Mouse (Mus musculus): Measurements from ENCODE around the gene Pbxip1.
A peak's percentile ranks its signal among the peaks of the same experiment; 100 is the strongest.

Gene Pbxip1

DNA sequence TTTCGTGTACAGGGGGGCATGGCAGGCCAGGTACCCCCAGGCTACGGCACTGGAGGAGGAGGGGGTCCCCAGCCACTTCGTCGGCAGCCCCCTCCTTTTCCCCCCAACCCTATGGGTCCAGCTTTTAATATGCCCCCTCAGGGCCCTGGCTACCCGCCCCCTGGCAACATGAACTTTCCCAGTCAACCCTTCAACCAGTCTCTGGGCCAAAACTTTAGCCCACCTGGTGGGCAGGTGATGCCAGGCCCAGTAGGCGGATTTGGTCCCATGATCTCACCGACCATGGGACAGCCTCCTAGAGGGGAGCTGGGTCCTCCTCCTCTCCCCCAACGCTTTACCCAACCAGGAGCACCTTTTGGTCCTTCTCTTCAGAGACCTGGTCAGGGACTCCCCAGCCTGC lies 3.9 kb upstream of the Pbxip1 start:
- no peak for DNase-seq (ENCODE audit: low spot score)

GRCm38 (mm10) chr3:89434532-89434931 lies 2.0 kb upstream of the Pbxip1 start:
- no peak for DNase-seq (ENCODE audit: low spot score)

- no peak for DNase-seq (ENCODE audit: low spot score)
Measured at GRCm38 (mm10) chr3:89435041-89435440, 1.5 kb upstream of the Pbxip1 start.

- DNase-seq (ENCODE audit: low spot score) = no peak
Measured at GRCm38 (mm10) chr3:89437269-89437668, 763 bp downstream of the Pbxip1 start.

DNA sequence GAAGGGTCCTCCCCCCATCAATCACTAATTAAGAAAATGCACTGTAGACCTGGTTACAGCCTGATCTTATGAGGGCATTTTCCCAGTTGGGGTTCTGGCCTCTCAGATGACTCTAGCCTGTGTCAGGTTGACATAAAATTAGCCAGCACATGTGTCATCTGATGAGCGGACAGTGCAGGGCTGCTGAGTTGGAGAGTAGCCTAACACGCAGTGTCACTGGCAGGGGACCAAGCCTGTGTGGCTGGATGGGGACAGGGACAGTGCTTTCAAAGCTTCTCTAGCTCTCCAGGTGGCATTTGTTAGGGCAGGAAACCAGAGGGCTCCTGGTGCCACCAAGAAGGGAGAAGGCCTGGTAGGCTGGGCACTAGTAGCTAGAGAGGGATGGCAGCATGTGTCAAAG lies 4.2 kb downstream of the Pbxip1 start:
- DNase-seq (ENCODE audit: low spot score) = no peak

DNA sequence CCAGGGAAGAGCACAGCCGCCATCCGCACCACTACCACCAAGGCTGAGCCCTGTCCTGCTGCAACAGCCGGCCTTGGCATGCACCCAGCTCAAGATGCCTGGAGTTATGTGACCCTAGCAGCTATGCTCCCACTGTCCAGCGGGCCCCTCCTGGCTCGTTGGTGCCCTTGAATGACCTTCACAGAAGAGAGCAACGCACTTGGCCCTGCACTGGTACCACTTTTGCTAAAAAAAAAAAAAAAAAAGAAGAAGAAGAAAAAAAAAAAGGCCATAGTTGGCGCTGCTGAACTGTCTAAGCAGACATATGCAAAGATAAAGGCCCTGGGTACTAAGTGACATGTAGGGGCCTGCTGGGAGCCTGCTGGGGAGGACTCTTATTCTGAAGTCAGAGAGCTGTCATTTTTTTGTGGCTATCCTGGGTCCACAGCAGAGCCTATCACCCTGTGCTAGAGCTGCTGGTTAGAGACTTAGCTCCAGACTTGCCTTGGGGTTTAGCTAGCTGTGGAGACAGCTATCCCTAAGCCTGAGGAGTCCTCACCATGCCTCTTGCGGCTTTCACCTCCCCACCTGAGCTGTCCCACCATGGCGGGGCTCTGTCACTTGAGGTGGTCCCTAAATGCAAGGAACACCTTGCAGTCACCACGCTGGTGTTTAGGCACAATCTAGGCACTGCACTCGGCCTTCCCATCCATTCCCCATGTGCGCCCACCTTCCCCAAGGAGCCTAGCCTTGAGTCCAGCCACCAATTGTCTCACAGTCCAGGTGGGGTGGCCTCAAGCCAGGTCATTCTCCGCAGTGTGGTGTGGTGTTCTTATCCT lies 12.4 kb downstream of the Pbxip1 start:
- peak; percentile 81 for DNase-seq (ENCODE audit: low spot score)

GRCm38 (mm10) chr3:89449541-89449940 lies 13.0 kb downstream of the Pbxip1 start:
- DNase-seq (ENCODE audit: low spot score) = peak; percentile 87

DNA sequence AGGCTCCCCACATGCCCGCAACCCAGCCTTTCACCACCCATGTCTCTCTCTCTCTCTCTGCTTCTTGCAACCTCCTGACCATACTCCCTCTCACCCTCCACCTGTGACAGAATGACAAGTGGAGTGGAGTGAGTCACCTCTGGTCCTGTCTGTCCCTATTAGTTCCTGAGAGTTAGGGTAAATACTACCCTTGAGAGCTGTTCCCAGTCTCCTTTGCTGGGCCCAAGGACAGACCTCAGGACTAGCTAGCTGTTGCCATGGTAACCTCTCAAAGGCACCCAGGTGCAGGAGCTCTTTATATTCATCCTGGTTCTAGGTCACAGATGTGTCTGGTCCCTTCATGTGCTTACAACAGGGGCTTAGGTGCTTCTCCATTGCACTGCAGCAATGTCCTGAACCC lies 15.4 kb downstream of the Pbxip1 start:
- DNase-seq (ENCODE audit: low spot score) = no peak

- no peak for DNase-seq (ENCODE audit: low spot score)
Measured at GRCm38 (mm10) chr3:89454401-89455177, 18.1 kb downstream of the Pbxip1 start, which contains the start of gene Pmvk. Gene Pmvk (plus strand): TSS chr3:89454541.

DNA sequence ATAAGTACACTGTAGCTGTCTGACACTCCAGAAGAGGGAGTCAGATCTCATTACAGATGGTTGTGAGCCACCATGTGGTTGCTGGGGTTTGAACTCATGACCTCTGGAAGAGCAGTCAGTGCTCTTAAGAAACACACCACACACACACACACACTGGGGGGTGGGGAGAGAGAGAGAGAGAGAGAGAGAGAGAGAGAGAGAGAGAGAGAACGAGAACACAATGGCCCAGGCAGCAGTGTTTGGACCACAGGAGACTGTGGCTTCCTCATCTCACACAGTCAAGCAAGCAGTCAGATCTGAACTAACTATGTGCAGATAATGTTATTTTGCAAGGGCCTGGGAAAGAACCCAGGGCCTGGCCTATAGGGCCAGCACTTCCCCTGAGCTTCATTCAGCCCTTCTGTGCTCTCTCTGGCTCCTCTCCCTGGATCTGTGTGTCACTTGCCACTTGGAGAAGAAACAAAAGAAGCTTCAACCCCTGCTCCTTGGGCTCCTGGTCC lies 19.3 kb downstream of the Pbxip1 start:
- DNase-seq (ENCODE audit: low spot score) = no peak

DNA sequence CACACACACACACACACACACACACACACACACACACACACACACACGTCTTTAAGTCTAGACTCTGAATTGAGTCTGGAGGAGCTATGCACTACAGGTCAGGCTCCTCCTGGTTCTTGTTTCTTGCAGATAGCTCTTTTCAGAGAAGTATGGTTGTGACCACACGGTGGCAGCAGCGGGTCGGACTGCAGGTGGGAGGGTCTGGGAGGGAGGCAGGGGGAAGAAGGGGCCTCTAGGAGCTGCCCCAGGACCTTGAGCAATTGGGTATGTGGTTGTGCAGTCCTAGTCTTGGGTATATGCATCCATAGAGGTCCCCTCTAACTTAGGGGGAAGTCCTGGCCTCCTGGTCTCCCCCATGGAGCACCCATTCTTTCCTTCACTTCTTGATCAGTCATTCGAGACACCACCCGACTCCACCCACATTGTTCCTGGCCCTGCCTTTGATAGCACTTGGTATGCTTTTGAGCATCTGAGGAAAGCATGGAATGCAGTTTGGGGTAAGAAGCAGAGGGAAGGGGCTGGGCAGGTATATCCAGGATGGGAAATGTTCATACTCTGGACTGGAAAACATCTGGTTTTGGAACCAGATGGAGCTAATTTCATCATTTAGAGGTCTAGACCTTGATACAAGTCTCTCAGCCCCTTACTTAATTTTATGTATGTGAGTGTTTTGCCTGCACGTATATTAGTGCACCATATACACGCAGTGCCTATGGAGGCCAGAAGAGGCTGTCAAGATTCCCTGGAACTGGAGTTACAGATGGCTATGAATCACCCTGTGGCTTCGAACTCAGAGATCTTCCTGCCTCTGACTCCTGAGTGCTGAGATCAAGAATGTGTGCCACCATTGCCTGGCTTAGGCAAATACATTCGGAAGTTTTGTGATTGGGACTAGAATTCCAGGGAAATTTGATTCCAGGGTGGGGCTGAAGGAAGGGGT lies 20.5 kb downstream of the Pbxip1 start:
- peak; percentile 89 for DNase-seq (ENCODE audit: low spot score)

DNA sequence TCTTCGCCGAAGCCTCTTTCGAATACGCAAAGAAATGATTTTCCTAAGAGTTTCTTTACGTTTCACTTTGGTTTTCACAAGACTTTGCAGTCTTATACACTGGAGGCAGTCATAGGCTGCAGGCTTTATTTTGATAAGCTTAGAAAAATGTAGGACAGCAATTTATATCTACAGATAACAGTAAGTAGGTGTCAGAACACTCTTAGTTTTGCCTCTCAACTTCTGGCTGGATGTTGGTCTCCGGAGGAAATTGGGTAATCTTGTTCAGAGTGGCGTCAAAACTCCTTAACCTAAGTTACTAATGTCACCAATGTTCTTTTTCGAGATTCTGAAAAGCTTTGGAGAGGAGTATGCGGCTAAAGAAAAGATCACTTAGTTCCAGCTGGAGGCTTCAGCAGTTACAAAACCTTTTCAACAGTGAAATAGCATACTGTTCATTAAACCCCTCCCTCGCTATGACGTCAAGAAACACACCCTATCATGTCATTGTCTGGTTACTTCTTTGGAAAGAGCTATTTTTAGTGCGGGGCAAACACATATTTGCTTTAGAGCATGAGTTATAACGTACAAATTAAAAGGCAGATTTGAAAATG lies 22.0 kb downstream of the Pbxip1 start:
- no peak for DNase-seq (ENCODE audit: low spot score)

DNA sequence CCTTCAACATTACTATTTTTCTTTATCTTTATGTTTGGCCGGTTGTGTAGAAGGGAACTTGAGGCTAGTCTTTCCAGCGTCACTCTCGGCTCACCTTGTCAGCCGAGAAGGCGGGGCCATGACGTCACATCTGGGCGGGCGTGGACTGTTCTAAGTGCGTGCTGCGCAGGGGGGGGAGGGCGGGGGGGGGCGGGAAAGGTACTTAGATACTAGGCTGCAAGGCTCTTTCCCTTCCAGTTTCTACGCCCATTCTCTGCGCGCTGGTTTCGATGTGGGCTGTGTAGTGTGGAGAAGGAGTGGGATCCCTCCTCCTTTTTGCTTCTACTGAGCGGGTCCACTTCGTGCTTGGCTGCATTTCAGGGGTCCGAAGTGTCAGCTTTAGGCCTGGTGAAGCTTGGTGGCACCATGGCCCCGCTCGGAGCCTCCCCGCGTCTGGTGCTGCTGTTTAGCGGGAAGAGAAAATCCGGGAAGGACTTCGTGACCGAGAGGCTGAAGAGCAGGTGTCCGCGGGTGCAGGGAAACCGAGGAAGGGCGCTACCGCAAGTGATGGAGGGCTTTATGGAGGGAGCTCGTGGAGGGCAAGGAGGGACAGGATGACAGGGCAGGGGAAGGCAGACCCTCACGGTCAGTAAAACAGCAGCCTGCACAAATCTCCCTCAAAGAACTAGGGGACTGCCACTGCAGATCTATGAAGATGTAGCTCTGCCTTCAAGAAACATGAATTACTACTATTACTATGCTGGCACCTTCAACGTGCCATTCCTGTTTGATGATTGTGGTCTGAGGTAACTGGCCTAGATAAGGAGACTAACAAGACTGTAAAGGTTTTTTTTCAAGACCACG lies 22.7 kb downstream of the Pbxip1 start:
- peak; percentile 97 for DNase-seq (ENCODE audit: low spot score)

DNA sequence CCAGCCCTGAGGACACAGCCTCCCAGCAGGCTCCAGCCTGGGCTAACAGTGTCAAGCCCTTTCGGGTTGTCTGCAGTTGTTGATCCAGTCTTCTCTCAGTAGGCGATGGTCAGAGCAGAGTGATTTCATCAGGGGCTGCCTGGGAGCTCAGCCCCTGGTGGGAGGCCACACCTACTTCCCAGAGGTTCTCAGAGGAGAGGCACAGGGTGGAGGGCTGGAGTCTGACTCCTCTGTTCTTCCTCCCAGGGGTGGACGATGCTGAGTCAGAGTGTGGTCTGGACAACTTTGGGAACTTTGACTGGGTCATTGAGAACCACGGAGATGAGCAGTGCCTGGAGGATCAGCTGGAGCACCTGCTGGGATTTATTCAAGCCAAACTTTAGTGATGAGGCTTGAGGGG lies 31.8 kb downstream of the Pbxip1 start:
- no peak for DNase-seq (ENCODE audit: low spot score)

GRCm38 (mm10) chr3:89472280-89472679 lies 35.8 kb downstream of the Pbxip1 start:
- no peak for DNase-seq (ENCODE audit: low spot score)

GRCm38 (mm10) chr3:89473838-89474237 lies 37.3 kb downstream of the Pbxip1 start:
- no peak for DNase-seq (ENCODE audit: low spot score)

DNA sequence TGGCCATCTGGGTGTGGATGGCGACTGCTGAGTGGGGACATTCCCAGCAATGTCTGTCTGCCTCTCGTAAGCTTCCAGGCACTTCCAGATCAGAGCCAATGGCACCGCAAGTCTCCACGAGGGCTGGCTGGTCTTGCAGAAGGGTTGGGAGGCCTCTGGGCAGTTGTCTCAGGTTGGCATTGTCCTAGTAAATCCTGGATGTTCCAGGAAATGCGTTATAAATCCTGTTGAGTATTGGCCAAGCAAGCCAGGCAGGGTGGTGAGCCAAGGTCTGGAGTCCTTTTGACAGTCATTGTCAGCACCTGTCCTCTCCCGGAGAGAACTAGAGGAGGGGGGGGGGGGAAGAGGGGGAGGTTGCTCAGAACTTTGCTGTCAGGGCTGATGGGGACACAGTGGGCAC lies 42.5 kb downstream of the Pbxip1 start:
- no peak for DNase-seq (ENCODE audit: low spot score)

GRCm38 (mm10) chr3:89481488-89481887 lies 45.0 kb downstream of the Pbxip1 start:
- no peak for DNase-seq (ENCODE audit: low spot score)

DNA sequence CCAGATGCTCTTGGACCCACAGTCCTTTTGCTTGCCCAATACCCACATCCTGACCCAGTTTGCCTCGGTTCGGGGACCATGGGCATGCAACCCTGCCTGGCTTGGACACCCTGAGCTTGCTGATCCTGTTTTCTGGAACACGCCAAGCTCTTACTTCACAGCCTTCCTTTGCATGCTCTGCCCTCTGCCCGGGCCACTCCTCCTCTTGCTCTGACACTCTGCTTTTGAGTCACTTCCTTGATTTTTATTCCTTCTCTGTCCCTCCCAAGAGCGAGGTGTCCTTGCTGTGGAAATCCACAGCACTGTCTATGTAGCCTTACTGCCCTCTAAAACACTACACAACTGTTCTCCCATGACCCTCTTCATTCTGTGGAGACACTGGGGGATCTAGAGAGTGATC lies 45.7 kb downstream of the Pbxip1 start:
- no peak for DNase-seq (ENCODE audit: low spot score)

GRCm38 (mm10) chr3:89484766-89485524 lies 48.4 kb downstream of the Pbxip1 start:
- DNase-seq (ENCODE audit: low spot score) = peak; percentile 89
